In the genomic region with DNA sequence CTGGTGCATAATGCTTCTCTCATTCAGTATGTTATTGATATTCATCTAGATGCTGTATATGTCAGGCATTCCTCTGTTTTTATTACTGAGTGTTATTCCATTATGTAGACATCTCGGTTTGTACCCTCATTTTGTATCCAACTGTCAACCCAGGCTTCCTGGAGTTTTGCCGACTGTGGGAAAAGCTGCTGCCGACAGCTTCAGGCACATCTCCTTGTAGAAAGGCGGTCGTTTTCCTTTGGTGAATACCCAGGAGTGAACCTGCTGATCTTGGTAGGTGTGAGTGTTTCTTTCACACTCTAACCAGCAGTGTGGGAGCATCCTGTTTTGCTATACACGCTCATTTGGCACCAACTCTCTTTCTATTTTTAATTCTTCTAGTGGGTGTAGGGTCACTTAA, we compare ENCODE assay signal across 22 mouse cellular contexts. TPM values are rescaled to one million over a fixed set of nuclear protein-coding genes. Genes with fewer than 3 reads are reported as not detected.
"Had no signal": no experiment of that assay in that cellular context is flagged by ENCODE, and none has a peak within 500 bp of the region (broad histone marks: within the 10 kb centered on the region; RNA-seq: fewer than 3 reads in every experiment).

No protein-coding gene starts in this region.

- H3K4me1 ChIP-seq: limb, embryonic 10.5 days; midbrain, embryonic 12.5 days; neural tube, embryonic 13.5 days had no signal

- H3K9me3 ChIP-seq: limb, embryonic 10.5 days; liver, embryonic 15.5 days; midbrain, embryonic 12.5 days; neural tube, embryonic 13.5 days had no signal

- H3K9ac ChIP-seq: liver, embryonic 15.5 days; midbrain, embryonic 12.5 days; neural tube, embryonic 13.5 days had no signal

- H3K27ac ChIP-seq: left cerebral cortex, adult 2 months; limb, embryonic 10.5 days; liver, embryonic 15.5 days; macrophage; midbrain, embryonic 12.5 days; neural tube, embryonic 13.5 days had no signal

- H3K36me3 ChIP-seq: limb, embryonic 10.5 days; liver, embryonic 15.5 days; midbrain, embryonic 12.5 days; neural tube, embryonic 13.5 days had no signal

- ATAC-seq: lung, postnatal 0 days; midbrain, embryonic 16.5 days had no signal

- H3K4me3 ChIP-seq: left cerebral cortex, adult 2 months; limb, embryonic 10.5 days; liver, embryonic 15.5 days; midbrain, embryonic 12.5 days; neural tube, embryonic 13.5 days had no signal

- DNase-seq: kidney, adult 8-10 months; kidney, postnatal 25 days; lung, adult 2 months; retina, postnatal 1 day; right cerebral cortex, postnatal 14 days; thymus, postnatal 4 days had no signal

- H3K4me2 ChIP-seq: liver, embryonic 11.5 days; liver, embryonic 15.5 days; midbrain, embryonic 12.5 days; neural tube, embryonic 13.5 days had no signal

- H3K27me3 ChIP-seq: liver, embryonic 15.5 days; midbrain, embryonic 12.5 days; neural tube, embryonic 13.5 days had no signal

RNA-seq across cellular contexts. Expression of gene 4930503B20Rik, which starts 9.9 kb away (rescaled TPM):
- total RNA-seq: layer of hippocampus, adult 18-20 months; layer of hippocampus, postnatal 25 days; left cerebral cortex, adult 2 months; megakaryocyte-erythroid progenitor cell, adult 5-6 weeks had no signal
- polyA plus RNA-seq: limb, embryonic 10.5 days; liver, embryonic 11.5 days; liver, embryonic 15.5 days; lung, adult 2 months; lung, postnatal 0 days; macrophage; midbrain, embryonic 12.5 days; neural tube, embryonic 13.5 days; small intestine, adult 2 months; stomach, embryonic 16.5 days had no signal

RNA-seq across cellular contexts. Expression of gene Samd13, which starts 24.4 kb away (rescaled TPM):
- total RNA-seq: layer of hippocampus, adult 18-20 months; layer of hippocampus, postnatal 25 days; left cerebral cortex, postnatal 14 days had no signal
- polyA plus RNA-seq: macrophage; small intestine, adult 2 months had no signal

RNA-seq across cellular contexts. Expression of gene Dnase2b, which starts 45.6 kb away (rescaled TPM):
- total RNA-seq: layer of hippocampus, adult 18-20 months; layer of hippocampus, postnatal 25 days; left cerebral cortex, adult 2 months; left cerebral cortex, postnatal 14 days; megakaryocyte-erythroid progenitor cell, adult 5-6 weeks had no signal
- polyA plus RNA-seq: kidney, embryonic 16.5 days; macrophage; midbrain, embryonic 12.5 days; midbrain, embryonic 16.5 days; neural tube, embryonic 13.5 days; small intestine, adult 2 months had no signal
